Mouse (Mus musculus) Muller cell, postnatal 12 days (primary cell): ENCODE results near the gene Cct4.

Experiments used
- DNase-seq: peaks from one replicate; pipeline ENCODE4 v3.0.0-alpha.2; 2015; ENCODE audit errors: inconsistent ontology term

The Cct4 gene

GRCm38 (mm10) chr11:23029399-23029798 lies 39.1 kb downstream of the Cct4 start:
- DNase-seq = no peak

GRCm38 (mm10) chr11:23047252-23047651 lies 56.9 kb downstream of the Cct4 start:
- no peak for DNase-seq

DNA sequence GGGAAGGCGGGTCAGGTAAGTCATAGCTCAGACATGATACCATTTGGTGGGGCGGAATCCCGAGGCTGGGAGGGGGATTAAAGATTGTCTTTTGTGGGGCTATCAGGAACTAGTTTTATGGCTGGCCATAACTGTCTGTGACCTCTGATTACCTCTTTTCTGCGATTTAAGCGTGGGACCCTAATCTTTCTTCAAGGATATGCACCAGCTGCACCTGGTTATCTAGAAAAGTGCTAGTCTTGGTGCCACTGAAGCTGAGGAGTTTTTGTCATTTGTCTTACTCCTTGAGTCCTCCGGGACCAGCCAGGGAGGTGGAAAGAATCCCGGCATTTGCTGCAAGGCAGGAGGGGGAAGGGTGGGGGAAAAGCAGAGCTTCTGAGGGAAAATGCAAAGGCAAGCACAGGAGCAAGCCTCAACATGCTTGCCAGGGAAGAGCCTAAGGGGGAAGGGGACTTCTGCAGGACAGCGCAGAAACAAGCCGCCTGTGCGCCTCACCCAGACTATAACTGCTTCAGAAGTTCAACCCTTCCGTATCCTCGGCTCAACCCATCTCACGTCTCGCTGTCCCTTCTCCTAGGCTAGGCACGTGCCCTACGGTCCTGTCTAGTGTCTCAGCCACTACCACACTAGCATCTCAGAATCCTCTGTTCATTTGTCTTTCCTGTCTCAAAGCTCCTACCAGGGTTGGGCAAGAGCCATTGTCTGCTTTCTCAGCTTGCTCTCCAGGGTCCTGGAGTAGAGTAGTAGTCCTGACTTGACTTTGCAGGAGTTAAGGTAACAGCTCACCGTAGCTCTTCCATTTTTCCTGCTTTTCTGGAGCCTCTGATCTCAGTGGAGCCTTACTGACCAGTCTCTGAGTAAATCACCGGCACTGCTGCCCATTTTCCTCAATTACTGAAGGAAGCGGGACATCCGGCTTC lies 57.6 kb downstream of the Cct4 start:
- no peak for DNase-seq

GRCm38 (mm10) chr11:23049642-23050041 lies 59.3 kb downstream of the Cct4 start:
- DNase-seq = no peak

DNA sequence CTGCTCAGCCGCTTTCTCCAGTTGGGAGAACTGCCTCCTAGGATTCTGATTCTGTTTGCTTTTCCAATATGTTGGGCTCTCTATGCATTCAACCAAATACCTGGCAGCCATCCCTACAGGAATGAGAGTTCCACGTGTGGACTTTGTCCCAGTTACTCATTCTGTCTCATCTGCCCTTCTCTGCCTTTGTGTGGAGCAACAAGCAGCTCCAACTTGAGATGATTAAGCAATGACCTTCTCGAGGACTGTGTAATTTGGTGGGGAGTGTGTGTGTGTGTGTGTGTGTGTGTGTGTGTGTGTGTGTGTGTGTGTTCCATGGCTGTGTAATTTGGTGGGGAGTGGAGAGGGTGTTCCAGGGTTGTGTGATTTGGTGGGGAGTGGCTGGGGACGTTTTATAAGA lies 62.0 kb downstream of the Cct4 start:
- DNase-seq = no peak
